24 mouse cellular contexts compared by ENCODE assay signal in the genomic region with DNA sequence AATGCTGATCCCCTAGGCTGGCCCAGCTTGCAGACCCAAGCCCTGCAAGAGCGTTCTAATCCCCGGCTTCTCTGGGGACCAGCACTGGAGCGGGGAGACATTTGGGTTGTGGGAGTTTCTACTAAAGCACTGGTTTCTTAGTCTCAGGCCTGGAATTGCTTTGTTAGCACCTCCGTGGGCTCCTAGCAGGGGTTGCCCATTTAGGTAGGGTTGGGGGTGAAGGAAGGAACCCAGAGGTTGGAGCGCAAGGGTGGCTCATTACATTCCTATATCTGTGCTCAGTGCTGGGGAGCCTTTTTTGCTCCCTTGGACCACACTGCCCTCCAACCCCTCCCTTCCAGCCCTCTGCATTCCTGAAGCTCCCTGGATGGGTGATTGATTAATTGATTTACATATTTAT.
"Had no signal": no experiment of that assay in that cellular context is flagged by ENCODE, and none has a peak within 500 bp of the region (broad histone marks: within the 10 kb centered on the region; RNA-seq: fewer than 3 reads in every experiment).

No protein-coding gene starts in this region.

- DNase-seq: gastrocnemius, postnatal 14 days; gastrocnemius, postnatal 36 days; heart, adult 11 months; heart, postnatal 10 days; heart, postnatal 4 days; kidney, adult 18-20 months; kidney, adult 8-10 months; kidney, postnatal 10 days; kidney, postnatal 25 days; layer of hippocampus, adult 9-11 months; layer of hippocampus, postnatal 36 days; left cerebral cortex, postnatal 4 days had no signal

- H3K27ac ChIP-seq: heart, embryonic 10.5 days; hindbrain, embryonic 12.5 days; hindbrain, embryonic 14.5 days; intestine, embryonic 15.5 days; limb, embryonic 13.5 days; limb, embryonic 15.5 days; liver, embryonic 12.5 days; liver, embryonic 14.5 days had no signal

- H3K4me3 ChIP-seq: heart, embryonic 10.5 days; heart, embryonic 12.5 days; hindbrain, embryonic 12.5 days; intestine, embryonic 15.5 days; limb, embryonic 13.5 days; limb, embryonic 15.5 days; liver, embryonic 12.5 days had no signal

- H3K4me1 ChIP-seq: heart, embryonic 10.5 days; heart, embryonic 12.5 days; intestine, embryonic 15.5 days; limb, embryonic 15.5 days; liver, embryonic 12.5 days had no signal

- H3K9me3 ChIP-seq: heart, embryonic 10.5 days; heart, embryonic 12.5 days; hindbrain, embryonic 12.5 days; intestine, embryonic 15.5 days; limb, embryonic 13.5 days; limb, embryonic 15.5 days; liver, embryonic 12.5 days had no signal

- H3K4me2 ChIP-seq: heart, embryonic 12.5 days; hindbrain, embryonic 12.5 days; hindbrain, embryonic 14.5 days; intestine, embryonic 15.5 days; limb, embryonic 13.5 days; limb, embryonic 15.5 days; liver, embryonic 12.5 days had no signal

- H3K36me3 ChIP-seq: heart, embryonic 10.5 days; heart, embryonic 12.5 days; hindbrain, embryonic 12.5 days; intestine, embryonic 15.5 days; limb, embryonic 13.5 days; limb, embryonic 15.5 days; liver, embryonic 12.5 days had no signal

- ATAC-seq: hindbrain, embryonic 16.5 days; inflammation-experienced regulatory T-cells, adult 6 months; intestine, embryonic 15.5 days; intestine, postnatal 0 days; liver, embryonic 12.5 days had no signal

- H3K27me3 ChIP-seq: intestine, embryonic 15.5 days; limb, embryonic 15.5 days had no signal

- H3K9ac ChIP-seq: heart, embryonic 12.5 days; hindbrain, embryonic 12.5 days; hindbrain, embryonic 14.5 days; intestine, embryonic 15.5 days; limb, embryonic 13.5 days; limb, embryonic 15.5 days; liver, embryonic 12.5 days; liver, embryonic 14.5 days had no signal
